Mouse (Mus musculus) forebrain, postnatal 0 days (tissue): ENCODE measurements around the gene Tnp2. TPM values are rescaled to one million over a fixed set of nuclear protein-coding genes. Genes with fewer than 3 reads are reported as not detected.

Experiments used
- ATAC-seq: fragments of 200-750 bp; cut with Nextera tagmentation; 2 replicates; pipeline ENCODE4 v1.8.0; 2017; ENCODE audit warnings: mild to moderate bottlenecking, moderate library complexity
- DNase-seq: peaks from one replicate; pipeline ENCODE4 v3.0.0-alpha.2; 2015
- H3K27ac ChIP-seq: fragments of 300-500 bp; sonication (generic); 2 replicates; pipeline ENCODE4 v1.5.1; 2014; ENCODE audit warnings: low read depth, mild to moderate bottlenecking, antibody characterized with exemption, low read length, moderate library complexity, mixed read lengths
- H3K27me3 ChIP-seq: fragments of 300-500 bp; sonication (generic); 2 replicates; pipeline ENCODE4 v1.6.1; 2014; ENCODE audit warnings: mild to moderate bottlenecking, low read length, mixed read lengths; ENCODE audit not compliant: insufficient read depth
- H3K36me3 ChIP-seq: fragments of 300-500 bp; sonication (generic); 2 replicates; pipeline ENCODE4 v1.6.1; 2014; ENCODE audit warnings: mild to moderate bottlenecking, moderate library complexity; ENCODE audit not compliant: insufficient read depth
- H3K4me1 ChIP-seq: fragments of 300-500 bp; sonication (generic); 2 replicates; pipeline ENCODE4 v1.6.1; 2014; ENCODE audit warnings: antibody characterized with exemption; ENCODE audit not compliant: insufficient read depth
- H3K4me2 ChIP-seq: fragments of 300-500 bp; sonication (generic); 2 replicates; pipeline ENCODE4 v1.6.1; 2014; ENCODE audit warnings: low read depth, mild to moderate bottlenecking, moderate library complexity
- H3K4me3 ChIP-seq: fragments of 300-500 bp; sonication (generic); 2 replicates; pipeline ENCODE4 v1.5.1; 2014; ENCODE audit warnings: low read depth, low read length, mixed read lengths
- H3K9ac ChIP-seq: fragments of 300-500 bp; sonication (generic); 2 replicates; pipeline ENCODE4 v1.6.1; 2014; ENCODE audit warnings: mild to moderate bottlenecking
- H3K9me3 ChIP-seq: fragments of 300-500 bp; sonication (generic); 2 replicates; pipeline ENCODE4 v1.6.1; 2016; ENCODE audit warnings: low read length
- CTCF ChIP-seq: sonication (generic); IDR thresholded peaks from 2 replicates; pipeline ENCODE4 v1.5.1; 2016; ENCODE audit warnings: antibody characterized with exemption, control low read depth, low read depth
- WGBS: fragments of 180-500 bp; shearing (Covaris S2); extraction: QIAGEN DNeasy Blood & Tissue Kit; methylation state at CpG from one replicate; pipeline ENCODE4 v1.1.7; 2014; 5-methylcytosine and 5-hydroxymethylcytosine counted together
- polyA plus RNA-seq: library from polyadenylated mRNA; unstranded; fragments of >200 nt; fragmentation: Nextera tagmentation; extraction: Ambion mirVana; gene quantifications from 2 replicates; pipeline ENCODE4 v1.2.1, GENCODE M21; 2015
- total RNA-seq: library from RNA; depleted of rRNA; stranded (reverse); fragments of >200 nt; gene quantifications from 2 replicates; pipeline ENCODE4 v1.2.3, GENCODE M21; 2014; rRNA removed

Gene Tnp2
- total and polyA plus RNA-seq, 2 experiments from 2014 or later, result not detected

DNA sequence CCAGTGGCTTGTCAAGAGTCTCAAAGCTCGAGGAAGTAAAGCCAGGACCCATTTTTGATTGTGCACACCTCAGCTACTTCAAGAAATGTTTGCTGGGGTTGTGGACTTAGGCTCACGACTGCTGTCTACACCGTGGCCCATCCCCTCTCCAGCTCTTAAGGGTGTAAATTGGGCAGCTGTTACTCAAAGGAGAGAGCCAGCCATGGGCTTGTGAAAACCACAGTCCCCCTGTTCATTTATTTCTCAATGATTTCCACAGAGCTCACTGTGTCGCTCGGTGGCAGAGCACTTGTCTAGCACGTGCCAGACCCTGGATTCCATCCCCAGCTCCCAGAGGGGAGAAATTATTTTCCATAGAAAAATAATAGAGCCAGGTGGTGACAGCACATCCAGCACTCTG lies 32.3 kb downstream of the Tnp2 start:
- no peaks in the 10 kb centered on the region for H3K9me3 ChIP-seq
- no peak overlapping the region for H3K9ac ChIP-seq
- H3K4me1 ChIP-seq, result no peaks in the 10 kb centered on the region
- WGBS, result 81% methylated on average over 5 of the region's 6 CpGs
- no peak for TF ChIP-seq CTCF
- DNase-seq (no peak), ATAC-seq (no peak)
- H3K27me3 ChIP-seq, result no peaks in the 10 kb centered on the region
- no peak overlapping the region for H3K4me2 ChIP-seq
- no peak overlapping the region for H3K4me3 ChIP-seq
- no peak overlapping the region for H3K27ac ChIP-seq
- no peaks in the 10 kb centered on the region for H3K36me3 ChIP-seq

DNA sequence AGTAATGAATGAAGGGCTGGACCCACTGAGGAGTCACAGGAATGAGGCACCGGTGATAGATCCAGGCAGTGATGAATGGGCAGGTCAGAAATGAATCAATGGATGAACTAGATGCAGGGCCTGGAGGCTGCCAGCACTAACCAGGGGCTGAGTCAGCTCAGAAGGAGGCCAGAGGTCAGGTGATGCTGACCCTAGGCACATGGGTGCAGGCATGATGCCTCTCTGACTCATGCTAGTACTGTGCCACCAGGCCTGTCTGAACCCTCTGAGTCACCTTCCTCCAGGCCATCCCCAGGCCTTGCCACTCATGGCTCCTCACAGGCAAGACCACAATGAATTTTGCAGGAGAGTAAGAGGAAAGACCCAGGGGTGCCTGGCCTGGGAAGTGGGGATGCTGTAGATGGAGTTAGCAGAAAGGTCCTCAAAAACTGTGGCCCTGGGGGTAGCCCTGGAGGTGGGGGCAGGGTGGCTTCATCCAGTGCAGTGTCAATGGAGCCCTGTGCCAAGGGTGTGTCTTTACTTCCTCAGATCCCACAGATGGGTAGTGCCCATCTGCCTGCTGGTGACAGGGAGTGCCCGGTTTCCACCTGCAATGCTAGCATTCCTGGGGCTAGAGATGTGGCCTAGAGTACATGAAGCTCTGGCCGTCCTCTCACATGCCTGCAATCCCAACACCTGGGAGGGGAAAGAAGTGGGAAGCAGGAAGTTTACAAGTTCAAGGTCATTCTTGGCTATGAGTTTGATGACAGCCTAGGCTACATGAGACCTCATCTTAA lies 33.8 kb downstream of the Tnp2 start:
- H3K36me3 ChIP-seq, result no peaks in the 10 kb centered on the region
- no peak for DNase-seq
- no peak overlapping the region for H3K4me2 ChIP-seq
- TF ChIP-seq CTCF, result no peak
- H3K4me3 ChIP-seq, result no peak overlapping the region
- H3K27me3 ChIP-seq, result no peaks in the 10 kb centered on the region
- H3K4me1 ChIP-seq, result no peaks in the 10 kb centered on the region
- H3K9me3 ChIP-seq, result no peaks in the 10 kb centered on the region
- no peak overlapping the region for H3K27ac ChIP-seq
- WGBS, result 86% methylated on average over 3 of the region's 3 CpGs
- ATAC-seq, result no peak
- H3K9ac ChIP-seq, result no peak overlapping the region

DNA sequence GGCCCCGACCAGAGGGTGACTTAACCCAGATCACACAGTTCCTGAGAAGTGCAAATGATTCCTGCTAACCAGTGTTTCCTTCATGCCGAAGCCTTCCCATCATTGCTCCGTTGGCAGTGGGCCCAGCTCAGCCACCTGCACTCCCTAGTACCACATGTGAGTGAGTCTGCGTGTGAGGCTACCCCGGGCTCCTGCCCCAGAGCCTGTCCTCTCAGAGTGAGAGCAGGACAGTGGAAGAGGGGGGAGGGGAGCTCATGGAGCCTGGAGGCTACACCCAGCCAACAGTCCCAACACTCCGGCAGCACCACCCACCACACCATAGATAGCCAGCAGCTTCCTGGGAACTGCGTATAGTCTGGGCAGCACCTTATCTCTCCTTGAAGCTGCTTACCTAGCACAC lies 38.6 kb downstream of the Tnp2 start:
- Histone ChIP-seq H3K27ac (no peak overlapping the region), H3K4me2 (no peak overlapping the region), H3K9ac (no peak overlapping the region), H3K4me1 (no peaks in the 10 kb centered on the region), H3K36me3 (no peaks in the 10 kb centered on the region), H3K4me3 (no peak overlapping the region), H3K27me3 (no peaks in the 10 kb centered on the region), H3K9me3 (no peaks in the 10 kb centered on the region)
- DNase-seq, result peak; percentile 32
- WGBS, result 46% methylated on average over 7 of the region's 7 CpGs
- peak; percentile 54 for ATAC-seq
- TF ChIP-seq CTCF, result no peak

DNA sequence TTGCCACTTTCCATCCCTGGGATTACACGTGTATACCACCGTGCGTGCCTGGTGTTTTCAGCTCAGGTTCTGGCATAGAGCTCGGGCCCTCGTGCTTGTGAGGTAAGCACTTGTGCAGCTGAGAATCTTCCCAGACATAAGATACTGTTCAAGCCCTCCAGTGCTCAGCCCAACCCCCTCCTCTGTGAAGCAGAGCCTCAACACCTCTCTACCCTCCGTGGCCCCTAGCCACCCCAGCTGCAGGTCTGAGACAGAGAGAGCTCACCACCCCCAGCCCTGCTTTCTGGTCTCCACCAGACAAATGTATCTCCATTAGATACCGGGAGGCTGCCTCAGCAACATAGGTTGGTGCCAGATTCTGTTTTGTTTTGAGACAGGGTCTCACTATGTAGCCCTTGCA lies 39.2 kb downstream of the Tnp2 start:
- DNase-seq (no peak), ATAC-seq (0 out of 2 replicates have a peak, but pooled peaks have one; percentile 8)
- no peaks in the 10 kb centered on the region for H3K9me3 ChIP-seq
- H3K4me2 ChIP-seq, result no peak overlapping the region
- H3K9ac ChIP-seq, result no peak overlapping the region
- no peaks in the 10 kb centered on the region for H3K27me3 ChIP-seq
- no peaks in the 10 kb centered on the region for H3K4me1 ChIP-seq
- no peak overlapping the region for H3K27ac ChIP-seq
- H3K36me3 ChIP-seq, result no peaks in the 10 kb centered on the region
- TF ChIP-seq CTCF, result no peak
- H3K4me3 ChIP-seq, result no peak overlapping the region
- WGBS, result 82% methylated on average over 7 of the region's 7 CpGs

DNA sequence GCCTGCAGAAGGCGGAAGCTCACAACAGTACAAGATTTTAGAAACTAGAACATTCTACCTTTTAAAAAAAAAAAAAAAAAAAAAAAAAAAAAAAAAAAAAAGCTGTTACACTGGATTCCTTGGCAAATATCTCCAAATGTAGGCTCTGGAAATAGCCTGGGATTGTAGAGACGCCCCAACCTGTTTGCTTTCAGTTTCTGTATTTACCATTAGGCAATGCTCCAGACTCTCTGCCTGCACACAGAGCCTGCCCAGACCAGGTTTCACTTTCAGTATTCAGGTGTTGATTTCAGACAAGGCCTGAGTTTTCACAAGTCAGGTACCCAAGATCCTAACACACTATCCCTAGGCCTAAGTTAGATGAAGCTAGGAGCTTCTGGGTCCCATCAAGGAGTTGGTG lies 47.4 kb downstream of the Tnp2 start:
- Histone ChIP-seq H3K27me3 (no peaks in the 10 kb centered on the region), H3K27ac (no peak overlapping the region), H3K9me3 (no peaks in the 10 kb centered on the region), H3K36me3 (no peaks in the 10 kb centered on the region), H3K4me3 (no peak overlapping the region), H3K4me1 (no peaks in the 10 kb centered on the region), H3K9ac (no peak overlapping the region), H3K4me2 (no peak overlapping the region)
- DNase-seq (no peak), ATAC-seq (no peak)
- 84% methylated on average over 2 of the region's 2 CpGs for WGBS
- TF ChIP-seq CTCF, result no peak

DNA sequence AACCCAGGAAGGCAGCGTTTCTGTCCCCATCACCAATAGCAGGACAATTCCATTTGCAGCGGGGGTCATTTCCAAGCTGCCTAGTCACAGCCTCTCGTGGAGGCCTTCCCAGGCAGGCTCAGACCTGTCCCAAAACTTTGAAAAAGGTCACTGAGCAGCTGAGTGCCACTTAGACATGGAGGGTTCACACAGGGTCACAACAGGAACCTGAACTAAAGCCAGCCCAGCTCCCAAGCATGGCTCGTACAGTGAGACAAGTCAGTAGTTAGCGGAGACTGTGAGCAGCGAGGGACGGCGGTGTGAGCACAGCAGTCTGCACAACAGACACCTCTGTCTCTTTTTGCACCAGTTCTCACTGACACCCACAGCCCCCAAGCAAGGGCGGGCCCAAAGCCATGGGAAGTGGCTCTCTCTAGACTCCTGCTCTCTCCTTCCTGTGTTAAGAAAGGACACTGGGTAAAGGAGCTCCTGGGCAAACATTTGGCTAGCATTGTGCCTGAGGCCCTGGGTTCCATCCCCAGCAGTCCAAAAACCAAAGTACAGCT lies 48.5 kb downstream of the Tnp2 start:
- Histone ChIP-seq H3K4me3 (no peak overlapping the region), H3K9ac (no peak overlapping the region), H3K4me1 (no peaks in the 10 kb centered on the region), H3K36me3 (no peaks in the 10 kb centered on the region), H3K4me2 (no peak overlapping the region), H3K27me3 (no peaks in the 10 kb centered on the region), H3K9me3 (no peaks in the 10 kb centered on the region), H3K27ac (no peak overlapping the region)
- DNase-seq (no peak), ATAC-seq (no peak)
- TF ChIP-seq CTCF, result no peak
- WGBS, result 79% methylated on average over 9 of the region's 9 CpGs

DNA sequence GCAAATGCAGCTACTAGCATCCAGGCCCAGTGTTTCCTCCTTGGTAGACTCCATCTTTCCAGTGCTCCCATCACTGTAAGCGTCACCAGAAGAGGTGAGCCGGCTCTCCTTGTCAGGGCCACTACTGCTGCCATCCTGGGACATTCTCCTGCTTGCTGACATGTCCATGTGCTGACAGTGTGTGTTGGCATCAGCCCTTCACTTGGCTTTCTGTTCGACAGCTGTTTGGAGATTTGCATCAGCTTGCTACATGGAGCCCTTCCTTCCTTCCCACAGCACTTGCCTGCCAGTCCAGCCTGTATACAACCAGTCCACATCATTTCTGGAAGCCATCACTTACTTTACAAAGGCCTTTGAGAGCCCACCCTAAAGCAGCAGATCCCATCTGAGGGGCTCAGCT lies 49.6 kb downstream of the Tnp2 start:
- 87% methylated on average over 3 of the region's 3 CpGs for WGBS
- TF ChIP-seq CTCF, result no peak
- Histone ChIP-seq H3K4me3 (no peak overlapping the region), H3K27ac (no peak overlapping the region), H3K9me3 (no peaks in the 10 kb centered on the region), H3K4me1 (no peaks in the 10 kb centered on the region), H3K27me3 (no peaks in the 10 kb centered on the region), H3K4me2 (no peak overlapping the region), H3K36me3 (no peaks in the 10 kb centered on the region), H3K9ac (no peak overlapping the region)
- no peak for DNase-seq
- no peak for ATAC-seq

Other genes with a start within 250 kb of the Tnp2 start
- 23.9 and 24.6 TPM in 2 replicates for gene Dexi, start 245.6 kb downstream of the Tnp2 start, total RNA-seq
- 16.1 and 16.2 TPM in 2 replicates for gene Dexi, start 245.6 kb downstream of the Tnp2 start, polyA plus RNA-seq
- gene Clec16a, start 243.3 kb downstream of the Tnp2 start, total RNA-seq, result 43.5 and 52.3 TPM in 2 replicates
- 47.6 and 65.8 TPM in 2 replicates for gene Clec16a, start 243.3 kb downstream of the Tnp2 start, polyA plus RNA-seq
- gene Socs1, start 3.1 kb downstream of the Tnp2 start, total RNA-seq, result 1.5 and 4.0 TPM in 2 replicates
- gene Socs1, start 3.1 kb downstream of the Tnp2 start, polyA plus RNA-seq, result 2.6 and 2.7 TPM in 2 replicates
- not detected in 2 replicates for gene Prm3, start 2.3 kb upstream of the Tnp2 start, total RNA-seq
- gene Prm3, start 2.3 kb upstream of the Tnp2 start, polyA plus RNA-seq, result not detected in 2 replicates
- gene Prm2, start 7.5 kb upstream of the Tnp2 start, total RNA-seq, result not detected in 2 replicates
- gene Prm2, start 7.5 kb upstream of the Tnp2 start, polyA plus RNA-seq, result not detected in 2 replicates
- gene Prm1, start 17.2 kb upstream of the Tnp2 start, total RNA-seq, result not detected in 2 replicates
- gene Prm1, start 17.2 kb upstream of the Tnp2 start, polyA plus RNA-seq, result not detected in 2 replicates
- gene Gm11172, start 24.3 kb upstream of the Tnp2 start, total RNA-seq, result not detected in 2 replicates
- gene Gm11172, start 24.3 kb upstream of the Tnp2 start, polyA plus RNA-seq, result not detected in 2 replicates
- 0.69 and 0.76 TPM in 2 replicates for gene Rmi2, start 46.4 kb upstream of the Tnp2 start, total RNA-seq
- 0.30 and 0.35 TPM in 2 replicates for gene Rmi2, start 46.4 kb upstream of the Tnp2 start, polyA plus RNA-seq